Mouse (Mus musculus) liver, embryonic 12.5 days (tissue): ENCODE results near the gene Rpl36a. TPM values are rescaled to one million over a fixed set of nuclear protein-coding genes. Genes with fewer than 3 reads are reported as not detected.

Source experiments
- ATAC-seq: fragments of 200-750 bp; cut with Nextera tagmentation; 2 replicates; pipeline ENCODE4 v1.8.0; 2017; ENCODE audit warnings: moderate number of reproducible peaks, mild to moderate bottlenecking, moderate library complexity
- H3K27ac ChIP-seq: fragments of 300-500 bp; sonication (generic); 2 replicates; pipeline ENCODE4 v1.5.1; 2016; ENCODE audit warnings: mild to moderate bottlenecking
- H3K27me3 ChIP-seq: fragments of 300-500 bp; sonication (generic); replicated peaks from 2 replicates; pipeline ENCODE4 v1.6.1; 2016; ENCODE audit warnings: mild to moderate bottlenecking, moderate library complexity
- H3K36me3 ChIP-seq: fragments of 300-500 bp; sonication (generic); 2 replicates; pipeline ENCODE4 v1.6.1; 2016; ENCODE audit warnings: mild to moderate bottlenecking, moderate library complexity
- H3K4me1 ChIP-seq: fragments of 300-500 bp; sonication (generic); 2 replicates; pipeline ENCODE4 v1.6.1; 2016
- H3K4me2 ChIP-seq: fragments of 300-500 bp; sonication (generic); 2 replicates; pipeline ENCODE4 v1.6.1; 2016; ENCODE audit warnings: mild to moderate bottlenecking, moderate library complexity
- H3K4me3 ChIP-seq: fragments of 300-500 bp; sonication (generic); 2 replicates; pipeline ENCODE4 v1.5.1; 2016; ENCODE audit warnings: mild to moderate bottlenecking, moderate library complexity
- H3K9ac ChIP-seq: fragments of 300-500 bp; sonication (generic); 2 replicates; pipeline ENCODE4 v1.6.1; 2016; ENCODE audit warnings: mild to moderate bottlenecking, moderate library complexity
- H3K9me3 ChIP-seq: fragments of 300-500 bp; sonication (generic); replicated peaks from 2 replicates; pipeline ENCODE4 v1.6.1; 2016; ENCODE audit warnings: mild to moderate bottlenecking, moderate library complexity
- WGBS: fragments of 180-500 bp; shearing (Covaris S2); methylation state at CpG from one replicate; pipeline ENCODE4 v1.1.7; 2016; ENCODE audit not compliant: insufficient replicate concordance; 5-methylcytosine and 5-hydroxymethylcytosine counted together
- polyA plus RNA-seq: library from polyadenylated mRNA; unstranded; fragments of >200 nt; fragmentation: Nextera tagmentation; extraction: Ambion mirVana; gene quantifications from 2 replicates; pipeline ENCODE4 v1.2.1, GENCODE M21; 2016

Rpl36a gene
- polyA plus RNA-seq, 1 experiment from 2014 or later: 409 TPM

DNA sequence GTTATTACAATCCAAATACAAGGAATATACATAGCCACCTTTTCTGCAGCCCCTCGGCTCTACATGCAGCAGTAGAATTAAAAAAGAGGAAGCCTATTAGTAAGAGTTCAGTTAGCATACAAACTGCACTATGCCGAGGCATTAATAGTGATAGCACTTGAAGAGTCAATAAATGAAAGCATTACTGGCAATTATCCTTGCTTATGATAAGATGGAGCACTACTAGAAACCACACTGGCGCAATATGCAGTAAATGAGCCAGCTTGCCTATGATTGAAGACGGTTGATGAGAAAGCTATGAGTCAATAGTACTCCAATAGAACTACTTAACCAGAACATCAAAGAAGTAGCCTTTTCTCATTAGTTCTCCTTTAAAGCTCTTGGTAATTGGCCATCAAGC is 7.6 kb upstream of the Rpl36a start:
- H3K4me1 ChIP-seq: peaks cover 20% of the 10 kb centered on the region; the same call in 1 of the 2 replicates
- H3K27ac ChIP-seq: no peak overlapping the region
- H3K36me3 ChIP-seq: no peaks in the 10 kb centered on the region
- WGBS: 62% methylated on average over 4 of the region's 4 CpGs
- no peak for ATAC-seq
- H3K27me3 ChIP-seq: no peaks in the 10 kb centered on the region
- no peak overlapping the region for H3K9ac ChIP-seq
- H3K4me3 ChIP-seq: no peak overlapping the region
- no peaks in the 10 kb centered on the region for H3K9me3 ChIP-seq
- H3K4me2 ChIP-seq: no peak overlapping the region

DNA sequence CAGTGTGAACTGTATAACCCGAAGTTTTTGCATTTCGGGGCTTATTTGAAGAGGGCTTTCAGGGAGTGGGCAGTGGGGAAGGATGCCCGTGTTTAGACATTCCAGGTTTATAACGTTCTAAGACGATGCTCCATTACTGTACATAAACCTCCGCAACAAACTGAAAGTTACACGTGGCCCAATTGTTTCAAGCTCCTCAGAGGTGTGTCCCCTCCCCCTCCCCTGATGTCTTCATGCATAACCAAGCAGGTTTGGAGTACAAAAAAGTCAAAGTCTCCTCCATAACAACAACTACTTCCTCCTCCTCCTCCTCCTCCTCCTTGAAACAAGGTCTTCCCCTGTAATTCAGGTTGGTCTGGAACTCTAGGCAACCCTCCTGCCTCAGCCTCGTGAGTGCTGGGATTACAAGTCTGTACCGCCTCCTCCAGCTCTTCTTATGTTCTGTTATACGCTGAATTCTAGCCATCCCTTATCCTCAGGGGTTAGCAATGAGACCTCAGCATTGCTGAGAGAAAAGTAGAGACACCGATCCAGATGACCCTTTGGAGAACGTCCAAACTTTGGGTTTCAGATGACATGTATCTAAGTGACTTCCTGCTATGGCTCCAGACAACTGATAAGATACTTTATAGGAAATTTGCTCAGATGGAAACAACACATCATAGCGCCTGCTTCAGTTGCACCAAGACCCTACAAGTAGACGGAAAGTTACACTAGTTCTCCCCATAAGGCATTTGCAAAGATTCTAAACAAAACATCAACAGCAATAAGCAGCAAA is 4.7 kb upstream of the Rpl36a start:
- Histone ChIP-seq H3K4me3 (peak overlapping the region; percentile 50), H3K27ac (no peak overlapping the region), H3K4me2 (peak overlapping the region; percentile 66), H3K27me3 (no peaks in the 10 kb centered on the region), H3K9ac (peak overlapping the region; percentile 65; the same call in 1 of the 2 replicates), H3K36me3 (no peaks in the 10 kb centered on the region), H3K4me1 (peaks cover 43% of the 10 kb centered on the region), H3K9me3 (no peaks in the 10 kb centered on the region)
- ATAC-seq: no peak
- 64% methylated on average over 14 of the region's 14 CpGs for WGBS

DNA sequence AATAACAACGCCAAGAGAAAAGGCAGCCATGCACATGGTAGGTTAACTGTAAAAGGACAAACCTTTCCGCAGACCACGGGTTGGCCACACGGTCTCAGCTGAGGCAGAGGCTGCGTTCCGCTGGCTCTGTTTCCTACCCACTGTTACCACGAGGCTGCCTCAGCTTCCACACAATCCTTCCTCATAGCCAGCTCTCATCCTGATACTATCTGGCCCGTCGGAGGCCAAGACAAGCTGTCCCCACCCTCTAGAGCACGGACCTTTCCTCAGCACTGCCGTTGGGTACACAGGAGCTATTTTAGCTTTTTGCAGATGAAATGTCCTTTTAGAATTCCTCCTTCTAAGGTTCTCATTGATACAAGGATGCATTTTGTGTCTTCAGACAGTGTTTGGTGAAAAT is 3.2 kb upstream of the Rpl36a start:
- 29% methylated on average over 10 of the region's 11 CpGs for WGBS
- Histone ChIP-seq H3K27me3 (no peaks in the 10 kb centered on the region), H3K36me3 (peaks cover 2% of the 10 kb centered on the region), H3K4me2 (peak overlapping the region; percentile 66), H3K4me1 (peaks cover 45% of the 10 kb centered on the region), H3K9ac (peak overlapping the region; percentile 65), H3K4me3 (peak overlapping the region; percentile 50), H3K27ac (peak overlapping the region; percentile 80), H3K9me3 (no peaks in the 10 kb centered on the region)
- peak; percentile 53; the same call in 1 of the 2 replicates for ATAC-seq

DNA sequence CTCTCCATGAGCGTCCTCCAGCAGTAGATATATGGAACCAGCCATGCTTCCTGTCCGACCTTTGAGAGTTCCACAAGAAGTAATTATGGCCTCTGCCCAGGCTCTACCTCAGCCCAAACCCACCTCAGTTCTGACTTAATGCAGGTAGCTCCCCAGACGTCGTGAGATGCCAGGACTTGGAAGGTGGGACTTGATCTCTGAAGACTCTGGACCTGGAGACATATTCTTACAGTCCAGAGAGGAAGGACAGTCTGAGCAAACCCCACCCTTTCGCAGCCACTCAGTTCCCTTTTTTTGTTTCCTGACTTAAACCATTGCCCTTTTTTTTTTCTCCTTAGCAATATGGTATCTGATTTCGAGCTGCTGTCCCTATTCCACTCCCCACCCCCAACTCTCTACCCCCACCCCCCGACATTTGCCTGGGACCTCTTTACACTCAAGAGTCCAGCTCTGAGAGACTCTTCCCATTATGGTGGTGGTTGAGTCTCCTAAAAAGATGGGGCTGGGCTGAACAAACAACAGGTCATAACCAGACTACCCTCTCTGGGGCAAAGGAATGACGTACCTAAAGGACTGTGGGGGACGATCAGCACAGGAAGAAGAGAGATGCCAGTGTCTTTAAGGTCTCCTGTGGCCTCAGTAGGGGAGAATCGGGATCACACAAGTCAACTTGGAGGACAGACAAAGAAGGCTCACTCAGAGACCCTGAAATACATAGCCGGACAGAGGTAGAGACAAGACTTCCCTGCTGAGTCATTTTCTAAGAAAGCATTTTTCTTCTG is 2.4 kb upstream of the Rpl36a start, which contains the start of gene Btk:
Gene Btk (minus strand): TSS at position 683 of the 782 bp plus-strand sequence.
- Histone ChIP-seq H3K4me3 (peak within 1 kb of the TSS; percentile 50), H3K27ac (peak within 1 kb of the TSS; percentile 80), H3K4me2 (peak within 1 kb of the TSS; percentile 66), H3K36me3 (peaks cover 11% of the 10 kb centered on the region), H3K9ac (peak within 1 kb of the TSS; percentile 65), H3K9me3 (no peaks in the 10 kb centered on the region), H3K27me3 (no peaks in the 10 kb centered on the region), H3K4me1 (peaks cover 45% of the 10 kb centered on the region)
- ATAC-seq: peak; percentile 11; the same call in 1 of the 2 replicates
- 30% methylated on average over 11 of the region's 11 CpGs for WGBS

DNA sequence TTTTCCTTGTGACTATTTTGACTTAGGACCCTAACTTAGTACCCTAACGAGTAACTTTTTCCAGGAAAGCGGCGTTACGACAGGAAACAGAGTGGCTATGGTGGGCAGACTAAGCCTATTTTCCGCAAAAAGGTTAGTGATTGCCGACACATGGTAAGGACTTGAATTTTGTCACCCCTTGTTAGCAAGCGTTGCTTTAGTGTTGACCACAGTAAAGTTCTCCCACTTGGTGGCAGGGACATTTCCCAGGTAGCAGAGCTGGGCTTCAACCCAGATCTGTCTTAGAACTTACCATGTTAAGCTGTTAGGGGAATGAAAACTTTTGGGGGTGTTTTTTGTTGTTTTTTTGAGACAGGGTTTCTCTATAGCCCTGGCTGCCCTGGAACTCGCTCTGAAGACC is 993 bp downstream of the Rpl36a start:
- Histone ChIP-seq H3K27ac (peak overlapping the region; percentile 82), H3K9ac (peak overlapping the region; percentile 78), H3K4me1 (peaks cover 34% of the 10 kb centered on the region), H3K4me2 (peak overlapping the region; percentile 68), H3K9me3 (no peaks in the 10 kb centered on the region), H3K27me3 (no peaks in the 10 kb centered on the region), H3K4me3 (peak overlapping the region; percentile 65), H3K36me3 (peaks cover 25% of the 10 kb centered on the region)
- ATAC-seq: no peak
- WGBS: 34% methylated on average over 8 of the region's 8 CpGs

DNA sequence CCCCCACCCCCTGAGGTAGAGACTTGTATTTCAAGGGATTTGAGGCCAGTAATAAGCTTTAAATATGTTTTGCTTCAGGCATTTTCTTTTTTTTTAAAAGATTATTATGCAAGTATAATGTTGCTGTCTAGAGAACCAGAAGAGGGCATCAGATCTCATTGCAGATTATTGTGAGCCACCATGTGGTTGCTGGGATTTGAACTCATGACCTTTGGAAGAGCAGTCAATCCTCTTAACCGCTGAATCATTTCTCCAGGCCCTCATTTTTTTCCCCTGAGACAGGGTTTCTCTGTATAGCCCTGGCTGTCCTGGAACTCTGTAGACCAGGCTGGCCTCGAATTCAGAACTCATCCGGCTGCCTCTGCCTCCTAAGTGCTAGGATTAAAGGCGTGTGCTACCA is 2.8 kb downstream of the Rpl36a start:
- 79% methylated on average over 4 of the region's 4 CpGs for WGBS
- Histone ChIP-seq H3K36me3 (peaks cover 25% of the 10 kb centered on the region), H3K27me3 (no peaks in the 10 kb centered on the region), H3K27ac (no peak overlapping the region), H3K9ac (no peak overlapping the region), H3K9me3 (no peaks in the 10 kb centered on the region), H3K4me1 (peaks cover 22% of the 10 kb centered on the region), H3K4me3 (no peak overlapping the region), H3K4me2 (no peak overlapping the region)
- ATAC-seq: no peak

DNA sequence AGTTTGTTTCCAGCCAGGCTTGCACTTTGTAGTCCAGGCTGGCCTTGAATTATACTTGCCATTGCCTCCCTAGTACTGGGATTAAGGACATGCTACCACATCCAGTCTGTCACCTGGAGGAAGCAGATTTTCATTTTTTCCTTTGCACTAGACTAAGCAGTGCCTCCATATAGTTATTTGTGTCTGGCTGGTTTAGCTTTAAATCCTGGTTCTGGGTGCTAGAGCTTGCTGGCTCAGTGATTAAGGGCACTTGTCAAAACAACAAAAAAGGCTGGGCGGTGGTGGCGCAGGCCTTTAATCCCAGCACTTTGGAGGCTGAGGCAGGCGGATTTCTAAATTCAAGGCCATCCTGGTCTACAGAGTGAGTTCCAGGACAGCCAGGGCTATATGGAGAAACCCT is 3.5 kb downstream of the Rpl36a start:
- no peak overlapping the region for H3K4me2 ChIP-seq
- no peak overlapping the region for H3K4me3 ChIP-seq
- peaks cover 25% of the 10 kb centered on the region for H3K36me3 ChIP-seq
- no peak for ATAC-seq
- no peaks in the 10 kb centered on the region for H3K27me3 ChIP-seq
- no peak overlapping the region for H3K27ac ChIP-seq
- peaks cover 15% of the 10 kb centered on the region for H3K4me1 ChIP-seq
- WGBS: 67% methylated on average over 3 of the region's 3 CpGs
- no peaks in the 10 kb centered on the region for H3K9me3 ChIP-seq
- H3K9ac ChIP-seq: no peak overlapping the region

DNA sequence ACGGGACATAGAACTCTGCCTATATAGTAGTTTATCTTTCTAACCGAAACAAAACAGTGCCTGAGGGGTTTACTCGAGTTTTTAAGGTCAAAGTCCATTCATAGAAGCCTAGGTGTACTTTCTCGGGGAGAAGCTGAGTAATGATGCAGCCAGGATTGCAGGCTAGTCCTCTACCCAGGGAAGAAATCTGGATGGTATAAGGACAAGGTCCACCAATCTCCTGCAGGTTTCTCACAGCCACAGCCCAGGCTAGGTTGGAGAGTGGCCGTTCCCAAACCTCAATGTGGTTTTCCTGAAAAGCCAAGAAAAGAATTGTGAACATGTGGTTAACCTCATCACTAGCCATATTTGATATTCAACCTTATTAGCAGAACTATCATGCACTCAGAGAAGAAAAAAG is 4.4 kb downstream of the Rpl36a start:
- no peak overlapping the region for H3K4me3 ChIP-seq
- no peak overlapping the region for H3K27ac ChIP-seq
- no peaks in the 10 kb centered on the region for H3K27me3 ChIP-seq
- H3K4me2 ChIP-seq: no peak overlapping the region
- peaks cover 25% of the 10 kb centered on the region for H3K36me3 ChIP-seq
- no peaks in the 10 kb centered on the region for H3K9me3 ChIP-seq
- WGBS: 30% methylated on average over 5 of the region's 5 CpGs
- H3K4me1 ChIP-seq: peaks cover 6% of the 10 kb centered on the region; the same call in 1 of the 2 replicates
- no peak for ATAC-seq
- no peak overlapping the region for H3K9ac ChIP-seq

DNA sequence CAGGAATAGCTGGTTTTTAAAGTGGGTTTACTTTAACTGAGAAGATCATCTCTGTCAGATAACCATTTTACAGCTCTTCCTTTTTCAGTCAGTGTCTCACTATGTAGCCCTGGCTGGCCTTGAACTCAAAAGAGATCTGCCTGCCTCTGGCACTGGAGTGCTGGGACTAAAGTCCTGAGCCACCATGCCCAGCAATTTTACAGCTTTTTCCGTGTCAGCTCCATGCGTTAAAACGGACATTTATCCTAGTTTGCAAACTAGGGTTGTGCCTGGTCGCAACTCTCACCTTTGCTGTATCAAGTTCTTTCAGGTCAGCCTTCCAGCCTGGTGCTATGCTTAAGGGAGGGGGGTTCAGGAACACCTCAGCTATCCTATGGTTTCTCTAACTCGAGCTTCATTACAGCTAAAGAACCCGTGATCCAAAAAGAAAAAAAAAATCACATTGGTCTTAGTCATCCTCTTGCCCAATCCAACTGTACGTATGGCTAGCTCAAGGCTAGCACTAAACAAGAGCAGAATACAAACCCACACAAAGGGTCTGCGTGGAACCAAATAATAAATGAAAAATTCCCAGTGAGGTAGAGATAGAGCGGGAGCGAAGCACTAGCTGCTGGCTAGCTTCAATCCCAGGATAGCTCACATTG is 14.6 kb downstream of the Rpl36a start:
- peak overlapping the region; percentile 66 for H3K9ac ChIP-seq

DNA sequence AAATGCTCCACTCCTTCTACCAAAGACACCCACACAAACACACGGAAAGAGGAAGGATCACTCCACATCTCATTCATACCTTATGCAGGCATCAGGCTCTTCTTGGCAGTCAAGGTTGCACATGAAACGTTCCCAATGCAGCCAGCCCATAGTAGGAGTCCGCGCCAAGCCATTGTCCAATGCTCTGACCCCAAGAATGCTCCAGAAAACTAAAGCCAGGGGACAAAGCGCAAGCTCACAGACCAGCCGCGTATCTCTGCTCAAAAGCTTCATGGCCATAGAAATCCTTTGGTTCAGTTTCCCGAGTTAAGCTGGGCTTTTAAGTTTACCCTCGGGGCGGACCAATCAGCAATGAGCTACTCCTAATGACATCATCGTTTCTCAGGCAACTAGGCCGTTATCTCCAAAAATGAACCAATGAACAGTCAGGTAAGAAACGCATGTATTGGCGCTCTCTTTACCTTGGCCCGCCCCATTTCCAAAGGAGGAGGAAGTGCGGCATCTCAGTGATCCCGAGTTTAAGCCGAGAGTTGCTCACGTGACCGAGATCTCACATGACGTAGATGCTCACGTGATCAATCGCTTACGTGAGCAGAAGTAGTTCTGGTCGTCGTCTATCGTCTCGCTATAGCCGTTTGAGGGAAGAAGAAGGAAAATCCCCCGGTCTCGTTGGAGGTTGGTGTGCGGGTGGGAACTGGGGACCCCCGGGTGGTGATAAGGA is 15.4 kb downstream of the Rpl36a start, which contains the start of the genes Gla and Hnrnph2:
Gene Gla (minus strand): TSS at position 467 of the 721 bp plus-strand sequence.
Gene Hnrnph2 (plus strand): TSS at position 521 of the 721 bp plus-strand sequence.
- H3K4me2 ChIP-seq: peak within 1 kb of the TSS; percentile 73
- H3K27me3 ChIP-seq: no peaks in the 10 kb centered on the region
- H3K9ac ChIP-seq: peak within 1 kb of the TSS; percentile 75
- H3K36me3 ChIP-seq: peaks cover 11% of the 10 kb centered on the region
- H3K9me3 ChIP-seq: no peaks in the 10 kb centered on the region
- H3K27ac ChIP-seq: peak within 1 kb of the TSS; percentile 84
- H3K4me1 ChIP-seq: peaks cover 16% of the 10 kb centered on the region; the same call in 1 of the 2 replicates
- ATAC-seq: peak; percentile 97
- peak within 1 kb of the TSS; percentile 69 for H3K4me3 ChIP-seq
- 11% methylated on average over 33 of the region's 33 CpGs for WGBS

More for the DNA sequence above, 14.6 kb downstream of the Rpl36a start:
- Histone ChIP-seq H3K27ac (peak overlapping the region; percentile 84), H3K4me2 (peak overlapping the region; percentile 73), H3K36me3 (peaks cover 8% of the 10 kb centered on the region), H3K27me3 (no peaks in the 10 kb centered on the region), H3K4me3 (peak overlapping the region; percentile 69), H3K9me3 (no peaks in the 10 kb centered on the region), H3K4me1 (peaks cover 16% of the 10 kb centered on the region; the same call in 1 of the 2 replicates)
- no peak for ATAC-seq
- 13% methylated on average over 10 of the region's 10 CpGs for WGBS
